Mouse (Mus musculus): ENCODE data around the gene Gm128. TPM values are rescaled to one million over a fixed set of nuclear protein-coding genes. Genes with fewer than 3 reads are reported as not detected.

Gene Gm128
- polyA plus RNA-seq, 1 experiment: 0.04 TPM

GRCm38 (mm10) chr3:95231298-95232221 is 9.8 kb downstream of the Gm128 start, which contains the start of gene Mllt11:
Gene Mllt11 (minus strand): TSS chr3:95232171.
- H3K4me3 ChIP-seq: peak within 1 kb of the TSS; percentile 94
- no peaks in the 10 kb centered on the region for H3K27me3 ChIP-seq (ENCODE audit: control insufficient read depth, insufficient read depth, insufficient read length)
- peaks cover 65% of the 10 kb centered on the region for H3K79me2 ChIP-seq (ENCODE audit: control insufficient read depth, insufficient read depth)
- TF ChIP-seq TCF12 (IDR thresholded peaks at IDR 0.05; ENCODE audit: insufficient read depth, poor library complexity, severe bottlenecking) (no peak), POLR2AphosphoS2 (IDR thresholded peaks at IDR 0.05; ENCODE audit: insufficient read length, low read depth) (no peak), TCF3 (IDR thresholded peaks at IDR 0.05; ENCODE audit: insufficient read length, low read depth) (no peak), MAX (IDR thresholded peaks at IDR 0.05; ENCODE audit: low read depth) (no peak), SRF (IDR thresholded peaks at IDR 0.05; ENCODE audit: control insufficient read depth, insufficient read length, low read depth) (no peak), MYOD1 (IDR thresholded peaks at IDR 0.05; ENCODE audit: control insufficient read depth in 1 of 3, insufficient read length in 2 of 3, low read depth in 2 of 3) (no peak), CEBPB (IDR thresholded peaks at IDR 0.05; ENCODE audit: insufficient read depth, poor library complexity, severe bottlenecking) (no peak), MYOG (IDR thresholded peaks at IDR 0.05; ENCODE audit: control insufficient read depth in 1 of 3, insufficient read depth in 1 of 3, insufficient read length in 2 of 3, low read depth in 2 of 3) (no peak), REST (IDR thresholded peaks at IDR 0.05; ENCODE audit: insufficient read depth, insufficient read length) (no peak), E2F4 (IDR thresholded peaks at IDR 0.05; ENCODE audit: insufficient read depth) (no peak), USF1 (IDR thresholded peaks at IDR 0.05; ENCODE audit: low read depth) (no peak), POLR2A (IDR thresholded peaks at IDR 0.05; ENCODE audit: insufficient read length, low read depth) (no peak)
- peaks cover 42% of the 10 kb centered on the region for H3K36me3 ChIP-seq (ENCODE audit: control insufficient read depth, insufficient read depth)
- no peak within 1 kb of the TSS for H3ac ChIP-seq (ENCODE audit: control insufficient read depth, insufficient read length)
- peak within 1 kb of the TSS; percentile 95 for H3K4me2 ChIP-seq (ENCODE audit: low read depth)

GRCm38 (mm10) chr3:95230495-95231297 is 10.7 kb downstream of the Gm128 start:
- no peaks in the 10 kb centered on the region for H3K27me3 ChIP-seq (ENCODE audit: control insufficient read depth, insufficient read depth, insufficient read length)

GRCm38 (mm10) chr3:95229781-95230494 is 11.5 kb downstream of the Gm128 start:
- TF ChIP-seq POLR2A (IDR thresholded peaks at IDR 0.05; ENCODE audit: insufficient read length, low read depth) (peak; percentile 55), TCF12 (IDR thresholded peaks at IDR 0.05; ENCODE audit: insufficient read depth, poor library complexity, severe bottlenecking) (no peak), TCF3 (IDR thresholded peaks at IDR 0.05; ENCODE audit: insufficient read length, low read depth) (no peak), E2F4 (IDR thresholded peaks at IDR 0.05; ENCODE audit: insufficient read depth) (no peak), MYOD1 (IDR thresholded peaks at IDR 0.05; ENCODE audit: control insufficient read depth in 1 of 3, insufficient read length in 2 of 3, low read depth in 2 of 3) (peak in 2 of 3 experiments; percentile 54 to 58), REST (IDR thresholded peaks at IDR 0.05; ENCODE audit: insufficient read depth, insufficient read length) (no peak), MAX (IDR thresholded peaks at IDR 0.05; ENCODE audit: low read depth) (no peak), USF1 (IDR thresholded peaks at IDR 0.05; ENCODE audit: low read depth) (no peak), CEBPB (IDR thresholded peaks at IDR 0.05; ENCODE audit: insufficient read depth, poor library complexity, severe bottlenecking) (no peak), POLR2AphosphoS2 (IDR thresholded peaks at IDR 0.05; ENCODE audit: insufficient read length, low read depth) (peak; percentile 2), MYOG (IDR thresholded peaks at IDR 0.05; ENCODE audit: control insufficient read depth in 1 of 3, insufficient read depth in 1 of 3, insufficient read length in 2 of 3, low read depth in 2 of 3) (peak in 2 of 3 experiments; percentile 52 to 55), SRF (IDR thresholded peaks at IDR 0.05; ENCODE audit: control insufficient read depth, insufficient read length, low read depth) (no peak)
- peaks cover 25% of the 10 kb centered on the region for H3K36me3 ChIP-seq (ENCODE audit: control insufficient read depth, insufficient read depth)

More at GRCm38 (mm10) chr3:95230495-95231297, 10.7 kb downstream of the Gm128 start:
- no peak for TF ChIP-seq USF1 (IDR thresholded peaks at IDR 0.05; ENCODE audit: low read depth)
- TF ChIP-seq TCF12 (IDR thresholded peaks at IDR 0.05; ENCODE audit: insufficient read depth, poor library complexity, severe bottlenecking): no peak
- TF ChIP-seq POLR2AphosphoS2 (IDR thresholded peaks at IDR 0.05; ENCODE audit: insufficient read length, low read depth): peak; percentile 51
- no peak for TF ChIP-seq POLR2A (IDR thresholded peaks at IDR 0.05; ENCODE audit: insufficient read length, low read depth)
- H3K36me3 ChIP-seq (ENCODE audit: control insufficient read depth, insufficient read depth): peaks cover 33% of the 10 kb centered on the region
- H3ac ChIP-seq (ENCODE audit: control insufficient read depth, insufficient read length): peak overlapping the region; percentile 75
- peak overlapping the region; percentile 95 for H3K4me2 ChIP-seq (ENCODE audit: low read depth)
- H3K79me2 ChIP-seq (ENCODE audit: control insufficient read depth, insufficient read depth): peaks cover 73% of the 10 kb centered on the region
- H3K4me3 ChIP-seq: peak overlapping the region; percentile 94

More at GRCm38 (mm10) chr3:95229781-95230494, 11.5 kb downstream of the Gm128 start:
- H3K27me3 ChIP-seq (ENCODE audit: control insufficient read depth, insufficient read depth, insufficient read length): no peaks in the 10 kb centered on the region
- H3K79me2 ChIP-seq (ENCODE audit: control insufficient read depth, insufficient read depth): peaks cover 81% of the 10 kb centered on the region
- peak overlapping the region; percentile 94 for H3K4me3 ChIP-seq
- peak overlapping the region; percentile 95 for H3K4me2 ChIP-seq (ENCODE audit: low read depth)
- peak overlapping the region; percentile 75 for H3ac ChIP-seq (ENCODE audit: control insufficient read depth, insufficient read length)
